Mouse (Mus musculus) forebrain, embryonic 15.5 days (tissue): Measurements from ENCODE around the gene Caln1. TPM values are rescaled to one million over a fixed set of nuclear protein-coding genes. Genes with fewer than 3 reads are reported as not detected.

ENCODE experiments used
- polyA plus RNA-seq: library from polyadenylated mRNA; unstranded; fragments of >200 nt; fragmentation: Nextera tagmentation; extraction: Ambion mirVana; gene quantifications from 2 replicates; pipeline ENCODE4 v1.2.1, GENCODE M21; 2015

Caln1 gene
- polyA plus RNA-seq, 1 experiment from 2014 or later: 17.5 TPM

Other genes starting within 250 kb of the Caln1 start
- gene Kctd7, start 224.6 kb upstream of the Caln1 start, polyA plus RNA-seq: 13.5 TPM in 2 replicates
- 40.2 and 41.3 TPM in 2 replicates for gene Rabgef1, start 197.7 kb upstream of the Caln1 start, polyA plus RNA-seq
- gene Tmem248, start 152.4 kb upstream of the Caln1 start, polyA plus RNA-seq: 23.0 and 24.1 TPM in 2 replicates
- 60.0 and 64.3 TPM in 2 replicates for gene Sbds, start 113.9 kb upstream of the Caln1 start, polyA plus RNA-seq
- 24.8 and 27.1 TPM in 2 replicates for gene Tyw1, start 113.8 kb upstream of the Caln1 start, polyA plus RNA-seq
- gene A330070K13Rik, start 15.2 kb downstream of the Caln1 start, polyA plus RNA-seq: not detected in 2 replicates